Mouse (Mus musculus) layer of hippocampus, adult 8-10 months (tissue): Measurements from ENCODE around the gene Arhgap17. TPM values are rescaled to one million over a fixed set of nuclear protein-coding genes. Genes with fewer than 3 reads are reported as not detected.

ENCODE experiments used
- DNase-seq, 2 experiments: peaks; one replicate each; pipeline ENCODE4 v3.0.0; 2022; ENCODE audit warnings: low spot score in 2 of 2
- total RNA-seq, 4 experiments: library from RNA; stranded (reverse); gene quantifications; 2 replicates each; pipeline ENCODE4 v1.2.4; 2022

Arhgap17 gene
- total RNA-seq, 4 experiments from 2014 or later = 27.6 to 42.0 (median 35.2) TPM

DNA sequence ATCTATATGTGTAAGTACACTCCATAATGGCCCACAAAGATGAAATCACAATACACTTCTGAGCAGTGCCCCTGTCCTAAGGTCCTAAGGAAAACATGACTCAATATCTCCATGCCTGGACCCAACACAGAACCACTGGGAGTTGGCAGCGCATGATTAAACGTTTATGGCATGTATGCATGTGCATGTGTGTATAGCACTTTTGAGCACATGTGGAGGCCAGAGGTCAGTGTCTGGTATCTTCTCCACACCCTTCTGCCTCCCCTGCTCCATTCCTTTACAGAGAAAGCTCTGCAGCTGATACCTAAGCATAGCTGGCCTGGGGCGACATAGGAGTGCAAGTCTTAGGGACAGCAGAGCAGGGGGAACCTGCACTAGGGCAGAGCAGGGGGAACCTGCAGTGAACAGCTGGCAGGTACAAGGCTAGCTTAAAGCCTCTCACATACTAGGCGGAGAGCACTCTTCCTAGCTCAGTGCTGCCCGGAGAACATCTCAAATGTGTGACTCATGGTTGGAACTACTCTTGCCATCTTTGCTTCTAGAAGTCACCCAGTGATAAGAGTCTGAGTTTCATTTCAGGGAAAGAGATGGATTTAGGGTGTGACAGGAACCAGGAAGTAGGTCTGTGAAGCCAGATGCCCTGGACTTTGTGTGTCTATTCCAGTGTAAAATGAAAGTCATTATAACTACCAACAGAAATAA lies 25.5 kb downstream of the Arhgap17 start:
- DNase-seq = no peak

DNA sequence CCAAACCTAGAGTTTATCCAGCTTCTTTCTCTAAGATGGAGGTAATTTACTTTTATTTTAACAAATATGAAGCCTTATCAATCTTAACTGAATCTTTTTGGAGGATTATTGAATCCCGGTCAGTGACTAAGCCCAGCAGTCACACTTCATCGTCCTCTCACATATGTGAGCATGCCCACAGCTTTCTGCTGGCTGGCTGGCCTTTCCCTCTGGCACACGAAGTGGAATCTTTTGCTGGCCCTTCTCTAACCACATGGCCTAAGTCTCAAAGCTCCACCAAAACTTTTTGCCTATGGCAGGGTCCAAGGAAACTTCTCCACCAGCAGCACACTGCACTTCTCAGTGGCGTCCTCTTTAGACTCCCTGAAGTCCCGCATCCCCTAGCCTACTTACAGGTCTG lies 27.8 kb downstream of the Arhgap17 start:
- DNase-seq = no peak

DNA sequence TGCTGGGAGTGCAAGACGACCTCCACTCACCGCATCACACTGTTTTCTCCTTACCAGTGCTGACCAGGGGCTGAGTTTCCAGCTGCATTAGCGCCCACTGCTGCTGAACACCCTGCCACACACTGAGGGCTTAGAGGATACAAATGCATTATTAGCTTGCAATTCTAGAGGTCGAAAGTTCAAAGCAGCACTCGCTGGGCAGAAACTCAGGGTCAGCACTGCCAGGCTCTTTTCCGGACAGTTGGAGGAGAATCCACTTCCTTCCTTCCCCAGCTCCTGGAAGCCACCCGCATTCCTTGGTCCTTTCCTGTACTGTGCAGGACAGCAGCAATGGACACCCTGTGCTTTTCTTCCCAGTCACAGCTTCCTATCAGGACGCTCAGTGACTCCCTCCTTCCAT lies 31.4 kb downstream of the Arhgap17 start:
- DNase-seq = no peak

DNA sequence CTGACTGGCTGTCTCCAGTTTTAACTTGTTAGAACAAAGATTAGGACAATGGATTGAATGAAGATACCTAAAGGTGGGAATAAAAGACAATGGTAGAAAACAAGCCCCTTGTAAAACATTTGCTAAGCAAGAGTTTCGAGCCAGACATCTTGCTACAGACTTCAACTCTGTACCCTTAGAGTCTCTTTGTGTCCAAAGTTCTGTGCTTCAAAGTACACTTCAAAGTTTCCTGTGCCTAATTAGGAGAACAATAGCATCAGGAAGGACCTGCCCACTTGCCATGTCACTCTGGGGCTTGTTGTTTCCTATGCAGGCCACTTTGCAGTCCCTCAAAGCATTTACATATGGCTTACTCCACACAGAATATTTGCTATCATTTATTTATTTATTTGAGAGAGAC lies 33.4 kb downstream of the Arhgap17 start:
- no peak for DNase-seq

DNA sequence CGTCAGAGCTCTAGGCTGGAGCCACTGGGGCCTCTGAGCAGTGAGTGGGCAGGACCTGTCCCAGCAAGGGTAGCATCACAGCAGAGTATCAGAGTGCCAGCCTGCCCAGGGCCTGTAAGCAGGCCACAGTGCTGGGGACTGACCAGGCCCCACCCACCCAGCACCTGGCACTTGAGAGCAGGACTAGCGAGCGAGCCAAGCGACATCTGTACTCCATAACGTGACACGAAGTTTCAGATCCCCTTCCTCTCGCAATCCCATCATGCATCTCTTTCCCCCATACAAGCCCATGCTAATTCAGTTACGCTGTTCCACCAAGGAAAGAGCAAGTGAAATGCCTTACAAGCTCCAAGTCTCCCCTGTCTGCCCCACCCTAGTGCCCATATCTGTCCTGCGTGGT lies 39.2 kb downstream of the Arhgap17 start:
- no peak for DNase-seq

DNA sequence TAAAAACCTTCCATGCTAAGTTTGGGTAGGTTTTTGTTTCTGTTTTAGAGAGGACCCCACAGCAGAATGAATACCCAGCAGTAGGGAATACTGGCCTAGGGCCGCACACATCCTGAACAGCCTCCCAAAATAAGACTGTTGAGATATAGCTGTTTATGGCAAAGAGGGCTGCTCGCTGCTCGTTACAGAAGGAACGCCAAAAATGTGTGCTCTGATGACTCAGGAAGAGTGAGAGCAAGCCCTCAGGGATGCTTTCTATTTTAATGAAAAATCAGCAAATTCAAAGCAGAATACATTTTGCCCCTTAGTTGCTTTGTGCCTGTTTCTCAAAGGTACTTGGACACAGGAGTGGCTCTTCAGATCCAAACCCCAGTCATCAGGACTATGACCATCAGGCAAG lies 41.8 kb downstream of the Arhgap17 start:
- no peak for DNase-seq

DNA sequence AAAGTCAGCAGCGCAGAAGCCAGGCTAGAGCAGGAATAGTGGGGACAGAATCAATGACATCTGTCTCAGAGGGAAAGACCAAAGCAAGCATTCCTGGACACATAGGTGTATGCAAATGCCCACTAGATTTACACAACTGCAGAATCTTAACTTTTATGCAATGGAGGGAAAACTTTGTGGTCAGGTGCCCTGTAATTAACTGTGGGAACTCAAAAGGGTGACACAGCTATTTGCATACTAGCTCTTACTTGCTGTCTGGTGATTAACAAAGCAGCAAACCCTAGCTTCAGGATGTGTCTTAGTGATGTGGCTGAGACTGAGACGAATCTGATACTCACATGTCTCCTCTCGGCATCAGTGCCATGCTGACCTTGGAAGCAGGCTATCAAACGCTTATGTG lies 42.8 kb downstream of the Arhgap17 start:
- no peak for DNase-seq

DNA sequence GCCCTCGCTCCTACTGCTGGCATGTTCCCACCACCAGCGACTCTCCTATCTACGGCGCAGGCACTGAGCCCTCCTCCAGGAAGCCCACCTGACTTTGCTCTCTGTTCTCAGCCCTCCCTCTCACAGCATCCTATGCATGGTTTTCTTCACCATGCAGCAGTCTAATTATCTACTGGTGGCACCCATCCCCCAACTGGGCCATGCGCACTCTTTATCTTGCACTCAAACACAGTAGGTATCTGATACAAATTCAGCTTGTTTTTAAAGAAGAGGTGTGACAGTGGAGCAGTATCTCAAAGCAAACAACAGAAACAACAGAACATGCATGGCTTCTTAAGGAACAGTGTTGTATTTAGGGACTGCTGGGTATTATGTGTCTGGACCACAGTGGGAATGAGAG lies 43.7 kb downstream of the Arhgap17 start:
- DNase-seq = no peak

DNA sequence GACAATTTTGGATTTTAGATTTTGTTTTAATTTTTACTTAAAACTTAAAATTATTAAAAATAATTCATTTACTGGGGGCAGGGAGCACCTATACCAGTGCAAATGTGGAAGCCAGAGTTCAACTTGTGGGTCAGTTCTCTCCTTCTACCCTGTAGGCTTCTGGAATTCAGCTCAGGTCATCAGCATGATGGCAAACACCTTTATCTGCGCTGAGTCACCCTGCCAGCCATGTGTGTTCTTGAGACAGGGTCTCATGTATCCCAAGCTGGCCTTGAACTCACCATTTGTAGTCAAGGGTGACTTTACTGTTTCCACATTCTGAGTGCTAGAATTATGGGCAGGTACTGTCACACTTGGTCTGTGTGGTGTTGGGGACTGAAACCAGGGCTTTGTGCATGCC lies 45.6 kb downstream of the Arhgap17 start:
- DNase-seq = no peak

DNA sequence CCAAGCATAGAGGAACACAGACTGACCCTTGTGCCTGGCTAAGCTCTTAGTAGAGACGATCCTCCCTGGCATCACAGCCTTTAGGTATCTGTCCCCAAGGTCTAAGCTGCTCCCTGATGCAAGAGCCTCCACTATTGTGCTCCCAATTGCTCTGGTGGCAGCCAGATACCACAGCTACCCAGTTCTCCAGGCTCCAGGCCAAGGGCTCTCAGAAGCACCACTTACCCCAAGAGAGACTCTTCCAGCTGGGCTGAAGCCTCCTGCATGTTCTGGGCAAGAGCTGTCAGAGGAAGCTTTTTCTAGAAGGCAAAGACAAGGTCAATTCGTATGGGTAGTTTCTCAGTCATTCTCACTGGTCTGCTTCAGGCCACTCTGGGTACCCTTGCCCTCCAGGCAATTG lies 46.3 kb downstream of the Arhgap17 start:
- DNase-seq = no peak

DNA sequence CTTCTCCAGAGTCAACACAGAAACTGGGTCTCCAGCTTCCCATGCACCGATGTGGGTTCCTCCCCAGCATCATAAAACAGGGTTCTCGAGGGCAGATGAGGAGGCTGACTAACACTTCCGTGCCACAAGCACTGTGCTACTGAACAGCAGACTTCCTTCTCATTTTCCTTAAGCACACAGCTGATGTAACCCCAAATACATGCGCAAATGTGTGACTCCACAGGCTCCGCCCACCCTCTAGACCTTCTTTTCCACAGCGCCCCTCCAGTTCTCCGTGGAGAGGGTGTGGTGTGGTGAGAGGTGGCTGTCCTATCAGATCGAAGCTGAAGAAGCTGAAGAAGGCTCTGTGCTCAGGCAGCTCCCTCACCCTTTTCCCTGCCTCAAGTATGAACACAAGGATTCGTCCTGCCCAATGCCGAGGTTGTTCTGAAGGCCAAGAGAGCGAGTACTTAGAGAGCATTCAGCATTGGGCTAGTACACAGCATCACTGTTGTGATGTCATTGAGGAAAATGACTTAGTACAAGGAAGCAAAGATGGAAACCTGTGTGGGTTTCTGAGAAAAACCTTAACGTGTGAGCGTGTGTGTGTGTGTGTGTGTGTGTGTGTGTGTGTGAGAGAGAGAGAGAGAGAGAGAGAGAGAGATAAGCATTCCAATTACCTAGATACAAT lies 47.1 kb downstream of the Arhgap17 start:
- no peak for DNase-seq

DNA sequence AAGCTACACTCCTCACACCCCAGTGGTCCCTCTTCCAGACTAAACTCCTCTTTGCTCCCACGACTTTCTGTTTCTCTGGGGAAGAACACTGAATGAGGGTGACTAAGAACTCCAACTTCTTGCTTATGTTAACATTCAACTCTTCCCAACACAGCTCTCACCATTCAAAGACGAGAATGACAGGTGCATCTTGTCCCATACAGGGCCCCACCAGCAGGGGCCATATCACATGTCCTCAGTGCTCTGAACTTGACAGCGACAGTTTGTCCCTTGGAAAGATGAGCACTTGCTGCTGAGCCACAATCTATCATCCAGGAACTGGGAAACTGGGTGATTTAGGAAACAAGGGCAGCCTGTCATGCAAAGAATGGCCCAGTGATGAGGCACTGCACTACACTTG lies 57.0 kb downstream of the Arhgap17 start:
- DNase-seq = no peak

DNA sequence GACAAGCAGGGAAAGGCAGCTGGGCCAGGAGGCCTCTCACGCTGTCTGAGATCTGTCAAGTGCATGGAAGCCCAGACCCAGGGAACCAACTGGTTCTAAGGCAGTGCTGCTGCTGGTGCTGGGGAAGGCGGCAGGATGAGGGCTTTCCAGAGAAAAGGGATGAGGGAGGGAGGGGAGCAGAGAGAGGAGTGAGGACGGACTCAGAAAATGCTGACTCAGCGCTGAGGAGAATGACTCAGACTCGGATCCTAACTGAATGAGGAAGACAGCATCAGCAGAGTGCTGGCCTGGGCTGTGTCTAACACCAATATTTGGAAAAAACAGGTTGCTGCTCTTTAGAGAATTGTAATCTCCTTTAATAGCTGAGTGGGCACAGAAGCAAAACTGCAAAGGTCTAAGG lies 57.9 kb downstream of the Arhgap17 start:
- no peak for DNase-seq

DNA sequence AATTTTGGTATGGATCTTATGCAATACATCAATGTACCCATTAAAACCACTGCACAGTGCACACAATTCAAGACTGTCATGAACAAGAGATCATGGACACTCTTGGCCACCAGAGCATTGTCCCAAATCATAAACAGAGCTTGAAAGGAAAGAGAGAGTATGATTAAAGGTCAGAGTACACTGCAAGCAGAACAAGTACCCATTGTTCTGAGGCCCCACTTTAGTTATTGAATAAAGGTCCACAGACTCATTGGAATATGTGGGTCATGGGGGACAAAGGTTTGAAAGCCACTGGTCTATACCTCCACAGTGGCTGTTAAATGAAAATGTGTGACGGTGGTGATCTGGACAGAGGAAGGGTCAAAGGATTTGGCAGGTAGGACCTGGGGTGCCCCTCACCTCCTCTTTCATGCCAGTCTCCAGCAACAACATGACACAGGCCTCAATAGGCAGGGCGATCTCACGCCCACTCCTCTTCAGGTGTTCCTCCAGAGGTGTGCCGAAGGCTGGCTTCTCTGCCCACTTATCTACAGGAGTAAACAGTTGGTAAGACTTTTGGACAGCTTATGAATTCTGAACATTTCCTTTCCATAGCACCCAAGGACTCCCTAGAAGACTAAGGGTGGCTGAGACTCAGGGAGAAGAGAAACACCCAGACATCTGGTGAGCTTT lies 61.7 kb downstream of the Arhgap17 start:
- no peak for DNase-seq

DNA sequence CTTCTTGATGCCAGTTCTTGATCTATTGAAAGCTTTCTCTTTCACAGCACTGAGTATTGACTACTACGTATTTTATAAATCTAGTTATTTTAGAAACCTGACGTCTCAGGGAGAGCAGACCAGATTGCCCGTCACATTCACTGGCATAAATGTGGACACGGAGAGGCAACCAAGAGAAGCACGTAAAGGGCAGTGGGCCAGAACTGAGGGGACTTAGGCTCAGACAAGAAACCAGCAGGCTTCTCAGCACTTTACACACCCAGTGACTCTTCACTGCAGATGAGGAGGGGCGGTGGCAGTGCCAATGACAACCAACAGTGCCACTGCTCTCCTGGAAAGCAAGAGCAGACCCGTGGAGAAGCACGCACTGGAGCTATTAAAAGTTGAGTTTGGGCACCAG lies 62.5 kb downstream of the Arhgap17 start:
- no peak for DNase-seq

DNA sequence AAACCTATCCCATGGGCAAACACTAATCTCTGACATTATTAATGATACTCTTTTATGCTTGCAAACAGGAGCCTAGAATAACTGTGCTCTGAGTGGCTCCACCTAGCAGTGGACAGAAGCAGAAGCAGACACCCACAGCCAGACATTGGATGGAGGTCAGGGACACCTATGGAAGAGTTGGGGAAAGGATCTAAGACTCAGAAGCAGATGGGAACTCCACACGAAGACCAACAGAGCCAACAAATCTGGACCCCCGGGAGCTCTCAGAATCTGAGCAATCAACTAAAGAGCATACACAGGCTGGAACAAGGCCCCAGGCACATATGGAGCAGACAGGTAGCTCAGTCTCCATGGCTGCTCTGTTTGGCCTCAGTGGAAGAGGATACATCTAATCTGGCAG lies 64.3 kb downstream of the Arhgap17 start:
- no peak for DNase-seq

DNA sequence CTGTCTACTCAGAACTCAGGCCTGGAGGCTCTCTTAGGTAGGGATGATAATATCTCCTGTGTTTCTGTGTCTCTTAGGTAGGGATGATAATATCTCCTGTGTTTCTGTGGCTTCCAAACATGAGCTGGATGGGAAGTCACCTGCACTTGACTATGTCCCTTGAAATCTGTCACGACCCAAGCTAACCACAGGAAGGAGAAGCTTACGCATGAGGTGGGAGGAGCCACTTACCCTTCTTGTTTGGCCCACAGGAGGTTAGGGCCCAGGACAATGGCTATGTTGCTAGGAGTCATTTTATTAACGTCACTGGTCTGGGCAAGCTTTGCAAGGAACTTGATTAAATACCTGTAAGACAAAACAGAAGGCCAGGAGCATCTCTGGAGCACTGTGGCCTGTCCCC lies 69.5 kb downstream of the Arhgap17 start:
- no peak for DNase-seq

DNA sequence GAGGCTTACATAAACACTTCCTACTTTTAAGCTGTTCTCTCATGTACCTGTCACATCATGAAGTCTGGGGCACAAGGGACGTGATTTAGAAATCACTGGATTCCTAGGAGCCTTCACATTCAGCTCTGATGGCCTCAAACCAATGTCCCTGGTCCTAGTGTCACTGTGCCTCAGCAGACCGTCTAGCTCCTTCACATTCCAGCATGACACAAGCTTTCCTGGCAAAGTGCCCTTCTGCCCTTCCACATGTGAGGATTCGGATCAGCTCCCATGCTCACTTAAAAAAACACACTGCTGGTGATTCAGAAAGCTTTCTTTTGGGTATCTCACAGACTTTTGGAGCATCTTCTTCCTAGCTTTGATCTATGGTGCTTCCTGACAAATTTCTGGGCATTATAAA lies 71.5 kb downstream of the Arhgap17 start:
- DNase-seq = no peak

DNA sequence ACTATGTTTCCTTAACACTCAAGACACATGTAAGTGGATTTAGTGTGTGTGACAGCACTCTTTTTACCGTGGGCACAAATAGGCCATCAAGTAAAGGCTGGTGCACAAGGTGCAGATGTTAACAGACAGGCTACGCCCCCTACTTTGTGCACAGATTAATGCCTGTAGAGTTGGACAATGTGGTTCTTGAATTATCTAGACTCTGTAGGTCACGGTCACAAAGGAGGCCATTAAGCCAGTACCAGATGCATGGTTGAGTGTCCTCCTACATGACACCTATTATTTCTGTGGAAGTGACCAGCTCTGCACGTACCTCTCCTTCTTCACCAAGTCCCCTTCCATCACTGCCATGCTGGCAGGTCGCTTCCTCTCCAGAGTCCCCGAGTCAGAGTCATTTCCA lies 73.6 kb downstream of the Arhgap17 start:
- no peak for DNase-seq

DNA sequence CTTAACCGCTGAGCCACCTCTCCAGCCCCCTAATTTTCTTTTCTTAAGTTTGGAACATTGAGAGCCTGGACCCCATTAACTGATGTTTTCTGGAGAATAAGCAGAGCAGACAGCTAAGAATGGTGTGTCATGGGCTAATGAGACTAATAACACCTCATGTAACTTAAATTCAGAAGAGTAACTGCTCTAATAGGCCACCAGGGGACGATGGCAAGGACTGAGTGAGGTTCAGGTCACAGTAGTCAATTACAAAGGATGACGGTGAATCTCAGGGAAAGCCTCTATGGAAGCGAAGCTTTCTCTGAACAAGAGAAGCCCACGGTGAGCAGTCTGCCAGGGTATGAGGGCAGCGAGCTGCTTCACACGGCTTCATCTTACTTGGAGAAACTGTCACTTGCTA lies 74.3 kb downstream of the Arhgap17 start:
- no peak for DNase-seq

DNA sequence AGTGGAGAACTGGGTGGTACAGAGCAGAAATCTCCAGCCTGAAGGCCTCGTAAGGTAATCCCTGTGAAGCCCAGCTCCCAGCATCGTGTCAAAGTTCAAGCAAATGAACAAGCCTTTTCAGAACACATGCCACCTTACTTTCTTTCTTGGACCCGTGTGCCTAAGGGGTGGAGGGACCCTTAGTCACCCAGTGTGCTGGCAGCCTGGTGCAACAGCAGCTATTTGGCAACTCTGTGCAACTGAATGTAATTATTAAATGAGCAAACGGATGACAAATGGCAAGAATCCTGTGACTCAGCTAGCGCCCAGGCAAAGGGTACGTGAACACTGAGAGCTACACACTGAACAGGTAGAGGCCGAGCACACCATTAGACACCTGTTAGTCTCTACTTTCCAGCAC lies 75.8 kb downstream of the Arhgap17 start:
- DNase-seq = no peak

DNA sequence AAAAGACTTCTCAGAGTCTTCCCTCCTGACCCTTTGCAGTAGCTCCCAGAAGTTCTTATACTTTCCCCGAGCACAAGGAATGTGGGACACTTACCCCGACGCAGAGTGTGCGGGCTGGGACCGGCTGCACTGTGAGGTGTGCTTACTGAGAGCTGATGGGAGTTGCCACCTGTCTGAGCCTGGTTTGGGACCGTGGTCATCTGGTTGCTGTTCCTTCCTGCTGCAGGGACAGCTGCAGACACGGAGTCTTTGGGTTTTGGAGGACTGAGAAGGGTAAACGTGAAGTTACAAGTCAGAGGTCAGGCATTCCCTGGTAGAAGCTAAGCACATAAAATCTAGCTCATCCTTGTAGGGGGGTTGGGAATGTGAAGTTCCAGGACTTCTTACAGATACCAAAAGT lies 77.8 kb downstream of the Arhgap17 start:
- DNase-seq = no peak

DNA sequence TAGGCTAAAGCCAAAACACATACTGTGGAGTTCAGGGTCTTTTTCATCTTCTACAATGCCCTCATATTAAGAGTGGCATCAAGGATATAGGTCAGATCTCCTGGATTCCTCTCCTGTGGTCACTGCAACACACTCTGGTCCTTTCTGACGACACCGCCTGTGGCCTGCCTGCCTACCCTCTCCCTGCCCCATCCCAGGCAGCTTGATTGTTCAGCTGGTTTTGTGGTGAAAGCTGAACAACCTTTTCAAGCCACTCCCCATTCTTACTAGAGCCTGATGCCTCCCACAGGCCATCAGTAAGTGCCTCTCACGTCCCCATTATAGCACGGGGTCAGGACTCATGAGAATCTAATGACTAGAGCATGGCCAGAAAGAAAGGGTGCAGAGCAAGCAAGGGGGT lies 80.5 kb downstream of the Arhgap17 start:
- DNase-seq = no peak
